Mouse (Mus musculus): ENCODE measurements around the gene Card14.
"Not testable (repeated sequence)": the region's sequence is repeated elsewhere in the genome, so short reads cannot be mapped to it uniquely, and the experiment has no call there.

The Card14 gene

DNA sequence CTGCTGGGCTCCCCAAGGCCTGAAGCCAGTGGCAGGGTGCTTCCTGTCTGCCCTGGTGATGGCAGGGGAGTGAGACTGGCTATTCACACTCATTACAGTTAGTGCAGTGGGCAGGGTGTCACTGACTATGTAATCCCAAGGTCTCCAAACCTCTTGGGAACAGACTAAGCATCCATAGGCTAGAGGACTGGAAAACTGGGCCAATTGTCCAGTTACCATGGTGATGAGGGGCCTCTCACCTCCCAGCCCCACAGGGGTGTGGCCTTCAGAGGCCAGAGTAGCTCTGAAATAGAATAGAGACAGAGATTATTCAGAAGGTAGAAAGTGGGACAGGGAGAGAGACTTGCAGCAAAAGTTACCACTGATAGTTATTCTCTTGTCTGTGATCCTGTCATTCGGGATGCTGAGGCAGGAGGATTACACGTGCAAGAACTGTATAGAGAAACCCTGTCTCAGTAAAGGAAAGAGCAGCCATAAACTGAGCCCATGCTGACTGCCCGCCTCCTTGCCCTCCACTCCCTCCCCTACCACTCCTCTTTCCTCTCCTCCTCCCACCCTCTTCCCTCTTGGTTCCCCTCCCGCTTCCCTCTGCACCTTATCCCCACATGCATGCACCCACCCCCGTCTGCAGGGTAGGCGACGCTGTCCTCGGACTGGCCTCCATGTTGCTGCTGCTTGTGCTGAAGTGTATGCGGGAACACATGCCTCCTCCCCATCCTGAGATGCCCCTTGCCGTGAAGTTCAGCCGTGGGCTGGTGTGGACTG lies 55.4 kb downstream of the Card14 start:
- no peak for DNase-seq

DNA sequence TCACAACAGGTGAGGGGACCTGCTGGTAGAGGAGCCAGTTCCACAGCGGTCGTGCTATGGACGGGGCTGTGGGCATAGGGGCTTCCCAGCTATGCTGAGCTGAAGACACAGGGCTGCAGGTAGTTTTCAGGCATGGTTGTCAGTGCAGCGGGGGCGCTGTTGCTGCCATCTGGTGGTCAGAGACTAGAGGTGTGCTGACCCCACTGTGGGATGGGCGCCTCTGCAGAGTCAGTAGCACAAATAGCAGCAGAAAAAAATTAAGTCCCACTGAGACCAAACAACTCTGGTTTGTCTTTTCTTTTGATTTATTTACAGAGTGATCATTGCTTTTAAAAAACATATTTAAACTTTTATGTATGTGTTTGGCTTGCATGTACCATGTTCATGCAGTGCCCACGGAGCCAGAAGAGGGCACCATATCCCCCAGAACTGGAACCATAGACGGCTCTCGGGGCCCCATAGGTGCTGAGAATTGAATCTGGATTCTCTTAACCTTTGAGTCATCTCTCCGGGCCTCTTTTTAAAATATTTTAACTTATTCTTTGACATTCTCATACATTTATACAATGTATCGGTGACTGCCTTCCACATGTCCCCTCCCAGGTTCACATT lies 56.1 kb downstream of the Card14 start:
- peak; percentile 87 to 88 for DNase-seq

DNA sequence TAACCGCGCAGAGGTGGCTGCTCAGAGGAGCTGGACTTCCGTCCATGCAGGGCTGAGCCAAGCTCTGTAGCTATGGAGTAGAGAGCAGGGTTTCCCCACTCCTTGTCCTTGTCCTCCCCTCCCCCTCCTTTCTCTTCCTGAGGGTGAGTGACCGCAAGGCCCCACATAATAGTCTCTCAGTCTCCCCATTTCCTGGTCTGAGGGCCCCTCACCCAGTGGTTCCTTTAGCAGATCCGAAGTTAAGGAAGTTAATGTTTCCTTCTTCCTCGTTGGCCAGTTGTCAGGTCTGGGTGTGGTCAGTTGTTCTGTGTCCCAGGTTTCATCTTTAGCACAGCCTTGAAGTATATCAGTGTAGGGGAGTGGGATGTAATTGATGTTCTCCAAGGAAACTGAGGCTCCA lies 67.9 kb downstream of the Card14 start:
- no peak for DNase-seq

DNA sequence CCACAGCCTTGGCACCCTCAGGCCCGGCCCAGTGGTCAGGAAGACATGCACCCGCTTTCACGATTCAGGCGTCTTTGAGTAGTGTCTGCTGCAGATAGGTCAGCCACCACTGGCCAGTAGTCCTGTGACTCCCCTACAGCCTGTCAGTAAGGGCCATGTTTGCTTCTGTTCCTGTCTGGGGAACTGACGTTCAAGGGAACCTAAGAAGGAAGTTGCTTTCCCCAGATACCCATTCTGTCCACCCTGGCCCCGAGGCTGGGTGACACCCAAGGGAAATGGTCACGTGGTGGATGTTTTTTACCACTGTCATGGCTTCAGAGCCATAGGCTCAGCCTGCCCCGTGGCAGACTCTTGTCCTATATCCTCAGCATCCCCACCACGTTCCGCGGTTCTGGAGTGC lies 69.8 kb downstream of the Card14 start:
- no peak for DNase-seq

DNA sequence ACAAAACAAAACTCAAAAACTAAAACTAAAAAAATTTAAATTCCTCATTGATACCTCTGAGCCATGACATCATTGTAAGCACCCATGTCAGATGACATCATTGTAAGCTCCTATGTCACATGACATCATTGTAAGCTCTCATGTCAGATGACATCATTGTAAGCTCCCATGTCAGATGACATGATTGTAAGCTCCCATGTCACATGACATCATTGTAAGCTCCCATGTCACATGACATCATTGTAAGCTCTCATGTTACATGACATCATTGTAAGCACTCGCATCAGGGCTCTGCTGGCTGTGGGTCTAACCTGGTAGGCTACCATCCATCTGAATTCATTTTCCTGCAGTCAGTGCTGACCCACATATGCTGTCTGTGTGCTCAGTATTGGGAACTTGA lies 71.0 kb downstream of the Card14 start:
- no peak for DNase-seq

DNA sequence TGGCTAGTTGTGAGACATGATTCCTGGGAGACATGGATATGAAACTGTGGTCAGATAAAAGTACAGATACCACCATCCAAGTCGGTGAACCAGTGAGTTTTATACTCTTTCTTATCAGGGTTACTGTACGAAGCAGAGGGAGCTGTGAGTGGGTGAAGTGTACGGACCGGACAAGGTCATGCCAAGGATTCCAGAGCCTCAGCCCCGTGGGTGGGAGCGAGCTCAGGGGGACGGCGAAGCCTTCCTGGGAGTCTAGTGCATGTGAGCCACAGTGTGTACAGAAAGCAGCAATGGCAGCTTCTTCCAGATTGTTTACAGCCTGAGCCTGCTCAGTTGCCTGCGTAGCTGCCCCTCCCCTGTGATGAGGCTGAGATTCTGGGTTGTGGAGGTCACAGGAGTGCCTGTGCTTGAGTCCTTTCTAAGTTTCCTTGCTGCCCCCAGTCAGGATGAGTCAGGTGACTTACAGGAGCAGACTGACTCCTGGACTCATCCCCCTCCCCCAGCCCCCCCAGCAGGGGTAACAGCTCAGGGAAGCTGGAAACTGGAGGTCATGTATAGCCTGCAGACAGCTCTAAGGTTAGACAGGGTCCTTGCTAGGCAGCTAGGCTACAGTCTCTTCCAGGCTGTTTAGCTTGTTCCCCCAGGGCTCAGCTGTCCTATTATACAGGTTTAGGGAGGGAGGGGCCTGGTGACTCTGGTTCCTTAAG lies 74.2 kb downstream of the Card14 start:
- no peak for DNase-seq

DNA sequence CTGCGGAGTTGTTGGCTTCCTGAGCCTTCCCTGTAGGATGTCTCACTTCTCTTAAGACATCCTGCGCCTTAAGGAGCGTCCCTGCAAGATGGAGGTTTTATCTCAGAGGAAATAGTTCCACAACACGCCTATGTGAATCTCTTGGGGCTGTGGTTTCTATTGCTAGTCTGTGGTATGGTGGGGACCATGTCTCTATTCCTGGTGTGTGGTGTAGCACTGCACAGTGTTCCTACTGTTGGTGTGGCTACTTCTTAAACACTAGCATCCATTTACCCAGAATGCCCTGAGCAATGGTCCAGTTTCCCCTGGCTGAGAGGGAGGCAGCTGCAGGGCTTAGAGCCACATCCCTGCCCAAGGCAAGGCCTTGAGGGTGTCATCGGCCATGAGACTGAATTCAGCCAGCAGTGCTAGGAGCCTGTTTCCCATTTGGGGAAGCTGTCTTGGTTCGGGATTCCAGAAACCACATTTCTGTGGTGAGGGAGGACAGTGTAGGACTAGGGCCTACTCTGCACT lies 74.8 kb downstream of the Card14 start:
- no peak for DNase-seq

DNA sequence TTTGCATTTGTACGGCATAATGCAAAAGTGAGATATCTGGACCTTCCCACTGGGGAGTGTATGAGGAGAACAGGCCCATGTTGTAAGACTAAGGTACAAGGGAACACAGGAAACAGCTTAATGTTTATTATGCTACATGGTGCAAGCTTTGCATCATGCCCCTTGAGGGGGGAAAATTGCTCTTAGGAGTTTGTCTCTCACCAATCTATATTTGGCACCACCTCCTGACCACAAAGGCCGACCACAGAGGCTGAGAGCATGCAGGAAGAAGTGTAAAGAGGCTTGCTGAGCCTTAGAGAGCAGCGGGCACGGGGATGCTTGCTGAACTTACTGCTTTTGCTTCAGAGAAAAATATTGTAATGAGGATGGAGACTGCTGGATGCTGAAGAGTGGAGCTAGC lies 77.3 kb downstream of the Card14 start:
- no peak for DNase-seq

DNA sequence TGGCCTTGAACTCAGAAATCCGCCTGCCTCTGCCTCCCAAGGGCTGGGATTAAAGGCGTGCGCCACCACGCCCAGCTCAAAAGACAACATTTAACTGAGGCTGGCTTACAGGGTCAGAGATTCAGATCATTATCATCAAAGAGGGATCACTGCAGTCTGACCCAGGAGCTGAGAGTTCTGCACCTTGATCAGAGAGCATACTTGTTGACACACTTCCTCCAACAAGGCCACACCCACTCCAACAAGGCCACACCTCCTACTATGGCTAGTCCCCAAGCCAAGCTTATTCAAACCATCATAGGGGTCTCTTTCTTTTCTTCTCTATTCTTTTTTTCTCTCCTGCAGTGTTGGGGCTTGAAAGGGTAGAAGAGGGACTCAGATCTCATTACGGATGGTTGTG lies 78.7 kb downstream of the Card14 start:
- DNase-seq = no peak

DNA sequence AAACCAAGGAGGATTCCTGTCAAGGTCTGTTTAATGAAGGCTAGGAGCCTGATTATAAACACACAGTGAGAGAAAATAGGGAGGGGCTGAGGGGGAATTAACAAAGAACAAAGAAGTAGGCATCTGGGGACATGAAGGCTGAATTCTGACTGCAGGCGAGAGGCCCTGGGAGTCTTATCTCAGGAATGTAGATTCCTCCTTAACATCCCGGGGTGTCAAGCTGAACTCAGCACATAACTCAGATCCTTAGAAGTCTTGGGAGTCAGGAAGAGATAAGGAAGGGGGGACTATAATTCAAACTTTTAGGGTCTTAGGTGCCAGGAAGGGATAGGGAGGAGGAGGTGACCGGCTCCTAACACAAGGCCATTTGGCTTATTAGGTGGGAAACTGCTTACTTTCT lies 79.7 kb downstream of the Card14 start:
- not testable (repeated sequence) for DNase-seq

DNA sequence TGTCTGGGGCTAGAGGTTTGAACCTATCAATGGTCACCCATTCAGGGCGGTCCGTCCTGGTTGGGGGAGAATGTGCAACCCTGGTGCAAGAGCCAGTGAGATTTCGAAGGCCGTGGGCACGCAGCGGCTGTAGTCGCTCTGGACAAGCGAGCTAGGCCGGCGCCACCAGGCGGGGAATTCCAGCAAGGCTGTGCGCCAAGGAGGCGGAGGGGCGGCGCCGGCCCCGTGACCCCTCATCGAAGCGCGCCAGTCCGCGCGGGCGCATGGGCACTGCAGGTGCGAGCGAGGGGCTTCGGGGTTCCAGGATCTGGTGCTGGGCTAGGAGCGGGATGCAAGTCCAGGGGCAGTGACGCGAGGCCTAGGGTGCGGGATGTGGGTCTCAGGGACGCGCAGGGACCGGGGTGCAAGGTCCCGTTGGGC lies 82.3 kb downstream of the Card14 start:
- peak; percentile 86 for DNase-seq

DNA sequence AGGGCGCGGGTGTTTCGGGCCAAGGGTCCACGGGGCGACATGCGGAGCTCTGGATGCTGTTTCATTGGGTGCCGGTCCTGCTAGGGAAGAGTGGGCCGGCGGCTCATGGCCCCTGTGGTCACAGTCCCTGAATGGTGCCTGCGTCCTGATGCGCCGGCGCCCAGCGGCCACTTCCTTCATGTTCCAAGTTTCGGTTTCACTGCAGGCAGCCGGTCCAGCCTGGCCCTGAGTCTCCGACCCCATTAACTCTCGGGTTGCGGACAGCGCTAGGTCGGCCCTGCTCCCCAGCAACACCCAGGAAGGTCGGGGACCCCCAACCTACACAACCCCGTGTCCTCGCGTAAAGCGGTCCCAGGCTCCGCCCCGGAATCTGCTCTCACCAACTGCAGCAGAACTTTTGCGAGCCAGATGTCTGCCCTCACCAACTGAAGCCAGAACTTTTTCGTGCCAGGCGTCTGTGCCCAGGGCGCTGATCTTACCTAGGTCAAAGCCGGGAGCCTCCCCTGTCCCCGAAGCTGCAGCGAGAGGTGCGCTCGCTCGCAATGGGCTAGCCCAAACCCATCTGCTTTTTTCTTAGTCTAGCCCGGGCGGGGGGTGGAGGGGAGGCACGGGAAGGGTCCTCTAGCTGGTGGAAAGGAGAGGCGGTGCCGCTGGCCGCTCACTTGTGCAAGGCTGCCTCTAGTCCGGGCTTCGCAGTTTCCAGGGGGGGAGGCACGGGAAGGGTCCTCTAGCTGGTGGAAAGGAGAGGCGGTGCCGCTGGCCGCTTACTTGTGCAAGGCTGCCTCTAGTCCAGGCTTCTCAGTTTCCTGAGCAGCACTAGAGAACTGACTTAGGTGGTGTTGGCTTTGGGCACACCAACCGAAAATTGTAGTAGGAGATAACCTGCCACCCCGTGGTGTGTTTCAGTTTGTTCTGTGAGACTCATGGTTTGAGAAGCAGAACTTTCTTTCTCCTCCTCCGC lies 83.0 kb downstream of the Card14 start:
- DNase-seq = peak; percentile 51 to 55

DNA sequence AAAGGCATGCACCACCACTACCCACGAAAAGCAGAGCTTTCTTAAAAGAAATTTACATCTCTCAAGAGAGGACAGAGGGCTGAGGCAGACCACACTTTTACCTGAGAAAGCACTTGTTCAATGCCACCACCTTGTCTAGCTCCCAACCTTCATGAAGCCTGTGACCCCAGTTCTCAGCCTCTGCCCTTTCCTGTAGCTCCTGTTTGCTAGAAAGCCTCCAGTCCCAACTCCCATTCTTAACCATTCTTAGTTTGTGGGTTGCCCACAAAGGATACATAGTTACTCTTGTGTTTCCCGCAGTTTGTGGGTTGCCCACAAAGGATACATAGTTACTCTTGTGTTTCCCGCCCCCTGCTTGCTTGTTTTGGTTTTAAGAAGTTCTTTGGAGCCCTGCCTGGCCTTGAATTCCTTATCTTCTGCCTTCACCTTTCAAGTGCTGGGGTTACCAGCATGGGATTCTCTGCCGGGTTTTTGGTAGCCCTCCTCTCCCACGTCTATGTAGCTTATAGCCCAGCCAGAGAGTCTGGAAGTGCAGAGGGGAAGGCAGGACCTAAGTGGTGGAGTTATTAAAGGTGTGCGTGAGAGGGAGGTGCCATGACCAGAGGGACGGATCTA lies 83.9 kb downstream of the Card14 start:
- no peak for DNase-seq

DNA sequence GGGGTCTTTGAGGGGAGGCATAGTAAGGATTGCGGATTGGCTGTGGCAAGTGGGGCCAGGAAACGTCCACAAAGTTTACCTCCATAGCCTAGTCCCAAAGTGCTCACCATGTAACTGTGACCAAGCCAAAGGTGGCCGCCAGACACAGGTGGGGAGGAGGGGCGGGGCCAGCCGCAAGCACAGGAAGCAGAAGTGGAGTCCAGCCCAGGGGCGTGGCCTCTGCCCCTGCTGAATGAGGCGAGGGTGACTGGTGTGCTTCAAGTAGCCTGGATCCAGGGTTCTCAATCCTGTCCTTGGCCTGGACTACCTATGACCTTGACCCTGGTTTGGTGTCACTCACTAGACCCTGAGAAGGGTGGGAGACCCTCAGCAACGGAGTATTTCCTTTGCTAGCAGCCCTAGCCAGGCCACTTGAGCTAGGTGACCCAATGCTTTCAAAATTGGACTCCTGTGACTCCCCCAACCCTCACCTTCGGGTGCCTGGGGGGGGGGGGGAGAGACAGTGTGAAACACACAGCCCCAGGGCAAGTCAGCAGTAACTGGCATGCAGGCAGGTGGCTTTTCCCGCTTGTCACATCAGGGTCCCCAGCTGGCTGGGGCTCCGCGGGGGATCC lies 84.5 kb downstream of the Card14 start:
- DNase-seq = peak in 1 of 2 experiments; percentile 29

DNA sequence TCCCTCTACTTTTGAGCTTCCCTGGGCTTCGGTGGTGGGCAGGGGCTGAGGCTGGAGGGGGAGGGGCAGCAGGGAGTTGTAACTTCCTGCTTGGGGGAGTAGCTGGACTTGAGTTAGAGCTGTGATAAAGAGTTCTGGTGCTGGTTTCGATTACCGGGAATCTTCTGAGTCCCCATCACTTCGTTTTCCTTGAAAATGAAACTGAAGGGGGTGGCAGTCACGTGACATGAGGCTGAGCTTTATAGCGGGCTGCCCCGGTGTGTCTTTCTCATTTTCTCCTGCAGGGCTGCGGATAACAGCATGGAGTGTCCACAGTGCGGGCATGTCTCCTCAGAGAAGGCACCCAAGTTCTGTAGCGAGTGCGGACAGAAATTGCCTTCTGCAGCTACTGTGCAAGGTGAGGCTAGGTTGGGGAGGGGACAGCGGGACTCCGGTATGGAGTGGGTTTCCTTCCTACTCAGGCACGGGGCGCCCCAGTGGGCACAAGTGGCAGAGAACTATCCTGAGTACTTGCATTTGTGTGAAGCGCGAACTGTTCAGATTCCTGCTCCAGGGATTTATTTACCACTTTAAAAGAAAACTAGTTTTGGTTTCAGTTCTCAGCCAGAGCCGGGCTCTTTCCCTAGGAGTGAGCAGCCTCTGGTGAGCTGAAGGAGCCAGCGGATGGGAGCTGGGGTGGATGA lies 85.4 kb downstream of the Card14 start, which contains the start of gene Rnf213:
Gene Rnf213, plus strand, starts transcription at position 301 of the 683 bp plus-strand sequence.
- peak; percentile 42 to 59 for DNase-seq

DNA sequence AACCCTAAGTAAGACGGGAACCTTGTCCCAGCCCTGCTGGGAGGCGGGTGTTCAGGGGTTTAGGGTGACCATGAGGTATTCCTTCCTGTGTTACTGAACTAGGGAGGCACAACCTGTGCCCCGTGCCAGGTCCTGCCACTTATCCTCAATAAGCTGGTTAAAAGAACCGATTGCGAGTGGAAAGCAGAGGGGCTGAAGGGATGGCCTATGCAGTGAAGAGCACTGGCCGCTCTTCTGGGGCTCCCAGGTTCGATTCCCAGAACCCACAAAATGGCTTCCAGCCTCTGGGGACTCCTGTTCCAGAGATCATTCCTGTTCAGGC lies 85.9 kb downstream of the Card14 start:
- DNase-seq = no peak

DNA sequence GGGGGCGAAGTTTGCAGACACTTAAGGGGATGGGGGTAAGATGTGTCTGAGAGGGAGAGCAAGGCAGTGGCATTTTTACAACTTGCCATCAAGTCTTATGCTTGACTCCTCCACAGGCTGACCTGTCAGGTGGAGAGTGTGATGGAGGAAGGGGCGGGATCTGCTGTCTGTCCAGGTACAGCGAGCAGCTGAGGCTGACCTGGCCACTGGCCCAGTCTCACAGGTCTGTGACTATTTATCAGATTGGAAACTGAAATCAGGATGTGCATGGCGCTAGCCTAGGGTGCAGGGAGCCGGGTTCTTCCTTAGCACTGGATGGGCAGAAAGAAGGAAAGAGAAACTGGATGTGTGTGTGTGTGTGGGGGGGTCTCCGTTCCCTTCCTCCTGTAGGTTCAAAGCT lies 86.6 kb downstream of the Card14 start:
- no peak for DNase-seq
